Mouse (Mus musculus) liver, postnatal 0 days (tissue): ENCODE measurements around the gene Cdyl2.

Experiments
- CTCF ChIP-seq: sonication (generic); IDR thresholded peaks from 2 replicates; pipeline ENCODE4 v1.5.1; 2016; ENCODE audit warnings: antibody characterized with exemption, low read depth
- EP300 ChIP-seq: IDR thresholded peaks from 2 replicates; pipeline ENCODE4 v1.6.1; 2016; ENCODE audit warnings: antibody characterized with exemption, low read depth, mild to moderate bottlenecking

GRCm38 (mm10) chr8:116670604-116671003, 62.2 kb downstream of the Cdyl2 start:
- TF ChIP-seq CTCF (no peak), EP300 (no peak)
